Mouse (Mus musculus): ENCODE data around the gene Elp5.

DNA sequence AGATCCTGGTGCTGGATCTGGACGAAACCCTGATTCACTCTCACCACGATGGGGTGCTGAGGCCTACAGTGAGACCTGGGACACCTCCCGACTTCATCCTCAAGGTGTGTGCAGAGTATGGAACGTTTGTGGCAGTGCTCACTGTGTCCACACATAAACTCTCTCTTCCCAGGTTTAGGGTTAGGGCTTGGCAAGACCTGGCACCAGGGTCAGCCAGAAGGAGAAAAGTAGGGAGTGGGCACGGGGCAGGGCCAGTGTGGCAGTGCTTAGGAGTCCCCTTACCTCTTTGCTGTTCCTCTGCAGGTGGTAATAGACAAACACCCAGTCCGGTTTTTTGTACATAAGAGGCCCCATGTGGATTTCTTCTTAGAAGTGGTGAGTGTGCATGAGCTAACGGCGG lies 2.1 kb upstream of the Elp5 start:
- no peak for TF ChIP-seq CTCF (IDR thresholded peaks at IDR 0.05; ENCODE audit: insufficient read depth, low read depth, low read length)
- no peak for TF ChIP-seq POLR2A (IDR thresholded peaks at IDR 0.05; ENCODE audit: insufficient read depth, low read depth, low read length)
